Mouse (Mus musculus) urinary bladder, postnatal 4 days (tissue): ENCODE measurements around the gene Fmo1.
"Not testable (repeated sequence)": the region's sequence is repeated elsewhere in the genome, so short reads cannot be mapped to it uniquely, and the experiment has no call there.

ENCODE experiments used
- DNase-seq, 2 experiments: peaks; one replicate each; pipeline ENCODE4 v3.0.0; 2021 to 2022; ENCODE audit warnings: low spot score in 2 of 2

The Fmo1 gene

GRCm38 (mm10) chr1:162796441-162796840 is 70.0 kb downstream of the Fmo1 start:
- no peak for DNase-seq

DNA sequence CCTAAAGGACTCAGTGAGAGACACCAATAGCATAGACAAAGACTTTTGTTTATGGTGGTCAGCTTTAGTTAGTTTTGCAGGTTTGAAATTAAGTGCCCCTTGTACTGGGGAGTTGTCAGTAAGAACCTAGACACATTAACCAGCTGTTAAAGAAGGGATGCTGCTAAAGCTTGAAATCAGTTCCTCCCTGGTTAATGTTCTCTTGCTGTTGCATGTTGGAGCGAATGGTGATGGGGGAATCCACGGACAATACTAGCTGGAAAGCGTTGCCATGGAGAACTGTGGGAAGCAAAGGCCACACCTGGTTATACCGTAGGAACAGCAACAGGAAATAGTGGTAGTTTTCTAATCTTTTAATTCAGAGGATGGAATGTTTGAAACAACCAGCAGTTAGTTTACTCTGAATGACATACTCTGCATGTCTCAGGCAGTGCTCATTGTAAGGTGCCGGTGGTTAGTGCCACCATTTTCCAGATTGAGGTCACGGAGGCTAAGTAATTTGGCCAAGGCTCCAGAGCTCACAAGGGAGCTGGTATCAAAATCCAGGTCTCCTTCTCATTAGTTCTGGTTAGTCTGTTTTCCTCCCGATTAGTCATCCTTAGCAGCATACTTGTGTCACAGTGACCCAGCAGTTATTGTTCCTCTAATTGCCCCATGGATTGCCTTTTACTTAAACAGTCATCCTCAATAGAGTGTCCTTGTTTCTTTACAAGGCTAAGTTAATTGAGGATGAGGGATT is 73.9 kb downstream of the Fmo1 start:
- DNase-seq, result no peak

- DNase-seq, result no peak
These were observed 81.2 kb downstream of the Fmo1 start for GRCm38 (mm10) chr1:162785222-162785621.

- DNase-seq, result no peak
These were observed 82.7 kb downstream of the Fmo1 start for GRCm38 (mm10) chr1:162783669-162784248.

DNA sequence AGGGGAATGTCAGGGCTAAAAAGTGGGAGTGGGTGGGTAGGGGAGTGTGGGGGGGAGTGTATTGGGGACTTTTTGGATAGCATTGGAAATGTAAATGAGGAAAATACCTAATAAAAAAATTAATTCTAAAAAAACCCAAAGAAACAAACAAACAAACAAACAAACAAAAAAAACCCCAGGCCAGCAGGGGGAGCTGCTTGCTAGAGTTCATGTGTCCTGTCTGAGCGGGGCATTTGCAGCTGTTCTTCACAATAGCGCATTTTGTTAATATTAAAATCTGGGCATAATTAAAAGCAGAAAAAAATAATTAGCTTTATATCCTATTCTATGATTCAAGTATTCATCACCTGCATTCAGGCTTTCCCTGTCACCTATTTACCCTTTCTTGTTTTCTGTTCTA is 85.4 kb downstream of the Fmo1 start:
- not testable (repeated sequence) for DNase-seq
